Mouse (Mus musculus): ENCODE data around the gene Uqcc2.

- TF ChIP-seq CTCF (IDR thresholded peaks at IDR 0.05; ENCODE audit: low read depth, low read length) (no peak), GATA2 (IDR thresholded peaks at IDR 0.05; ENCODE audit: borderline replicate concordance, low read depth, low read length) (no peak), TAL1 (conservative IDR thresholded peaks at IDR 0.05; ENCODE audit: low read depth, low read length) (no peak), GATA1 (IDR thresholded peaks at IDR 0.05; ENCODE audit: borderline replicate concordance, low read length) (no peak), POLR2AphosphoS5 (IDR thresholded peaks at IDR 0.05; ENCODE audit: insufficient replicate concordance, low read depth, low read length) (no peak)
These were observed 37.4 kb upstream of the Uqcc2 start for GRCm38 (mm10) chr17:27171121-27171520.
